Mouse (Mus musculus) CH12.LX (cell line): Measurements from ENCODE around the gene Fam107b. TPM values are rescaled to one million over a fixed set of nuclear protein-coding genes. Genes with fewer than 3 reads are reported as not detected.

ENCODE experiments used
- DNase-seq: peaks from one replicate; pipeline ENCODE4 v3.0.0-alpha.2; 2013; ENCODE audit errors: extremely low read depth
- H3K27ac ChIP-seq: 2 replicates; pipeline ENCODE4 v1.5.1; 2012; ENCODE audit warnings: low read depth, mild to moderate bottlenecking, control low read depth, moderate library complexity; ENCODE audit not compliant: insufficient read depth
- H3K27me3 ChIP-seq: replicated peaks from 2 replicates; pipeline ENCODE3; 2012; ENCODE audit warnings: inconsistent platforms
- H3K36me3 ChIP-seq, 2 experiments: replicated peaks in 1 of 2; 2 replicates each; pipeline versions ENCODE3 to v1.6.1; 2012; ENCODE audit warnings: inconsistent platforms in 1 of 2, low read length in 1 of 2, mild to moderate bottlenecking in 1 of 2, mixed read lengths in 1 of 2, moderate library complexity in 1 of 2; ENCODE audit not compliant: control insufficient read depth in 1 of 2, insufficient read depth in 1 of 2
- H3K4me1 ChIP-seq, 2 experiments: 2 replicates each; pipeline ENCODE4 v1.6.1; 2012; ENCODE audit warnings: inconsistent platforms in 1 of 2, moderate library complexity in 1 of 2; ENCODE audit not compliant: insufficient read depth in 2 of 2, control insufficient read depth in 1 of 2
- H3K4me2 ChIP-seq: 2 replicates; pipeline ENCODE4 v1.6.1; 2012; ENCODE audit warnings: low read depth, mild to moderate bottlenecking, control low read depth; ENCODE audit not compliant: poor library complexity, insufficient read depth, severe bottlenecking
- H3K4me3 ChIP-seq, 3 experiments: fragments of 150-350 bp in 1 of 3; sonication (generic) in 1 of 3; replicated peaks in 1 of 3; 2 replicates each; pipeline versions ENCODE3 to v1.5.1; 2011 to 2012; ENCODE audit warnings: low read depth in 2 of 3, low read length in 2 of 3, mild to moderate bottlenecking in 2 of 3, moderate library complexity in 2 of 3, control low read depth in 1 of 3, improper control_type of control experiment in 1 of 3, inconsistent platforms in 1 of 3, mixed read lengths in 1 of 3; ENCODE audit not compliant: poor library complexity in 1 of 3
- H3K79me2 ChIP-seq: replicated peaks from 2 replicates; pipeline ENCODE4 v1.6.1; 2012; ENCODE audit warnings: mild to moderate bottlenecking, moderate library complexity; ENCODE audit not compliant: control insufficient read depth, poor library complexity, insufficient read depth, severe bottlenecking; ENCODE audit errors: extremely low read depth
- H3K9ac ChIP-seq: 2 replicates; pipeline ENCODE4 v1.6.1; 2012; ENCODE audit warnings: low read depth, mild to moderate bottlenecking, control low read depth, moderate library complexity; ENCODE audit not compliant: insufficient read depth
- H3K9me3 ChIP-seq: replicated peaks from 2 replicates; pipeline ENCODE3; 2012; ENCODE audit warnings: low read length, inconsistent platforms, mixed read lengths
- CHD1 ChIP-seq: IDR thresholded peaks from 2 replicates; pipeline ENCODE4 v1.6.1; 2012; ENCODE audit warnings: low read depth, low read length, improper control_type of control experiment, inconsistent platforms
- E2F4 ChIP-seq: IDR thresholded peaks from 2 replicates; pipeline ENCODE4 v1.6.1; 2011; ENCODE audit warnings: low read depth, low read length, improper control_type of control experiment; ENCODE audit not compliant: insufficient replicate concordance
- ELF1 ChIP-seq: IDR thresholded peaks from 2 replicates; pipeline ENCODE4 v1.6.1; 2014; ENCODE audit warnings: low read depth, mild to moderate bottlenecking, inconsistent platforms, low read length, improper control_type of control experiment
- EP300 ChIP-seq: IDR thresholded peaks from 2 replicates; pipeline ENCODE4 v1.6.1; 2011; ENCODE audit warnings: low read length, improper control_type of control experiment
- ETS1 ChIP-seq: conservative IDR thresholded peaks from 2 replicates; pipeline ENCODE4 v1.6.1; 2012; ENCODE audit warnings: low read depth, mild to moderate bottlenecking, inconsistent platforms, low read length, improper control_type of control experiment, moderate library complexity
- JUN ChIP-seq: IDR thresholded peaks from 2 replicates; pipeline ENCODE4 v1.6.1; 2011; ENCODE audit warnings: low read depth, mild to moderate bottlenecking, low read length, improper control_type of control experiment, moderate library complexity; ENCODE audit not compliant: insufficient read depth
- MAX ChIP-seq: IDR thresholded peaks from 2 replicates; pipeline ENCODE4 v1.6.1; 2011; ENCODE audit warnings: low read length, improper control_type of control experiment
- MAZ ChIP-seq: IDR thresholded peaks from 2 replicates; pipeline ENCODE4 v1.6.1; 2012; ENCODE audit warnings: low read depth, mild to moderate bottlenecking, inconsistent platforms, low read length, improper control_type of control experiment, moderate library complexity
- MYC ChIP-seq: IDR thresholded peaks from 2 replicates; pipeline ENCODE4 v1.6.1; 2011; ENCODE audit warnings: low read depth, mild to moderate bottlenecking, improper control_type of control experiment, low read length
- NELFE ChIP-seq: IDR thresholded peaks from 2 replicates; pipeline ENCODE4 v1.6.1; 2011; ENCODE audit warnings: low read depth, low read length, improper control_type of control experiment
- NRF1 ChIP-seq: IDR thresholded peaks from 2 replicates; pipeline ENCODE4 v1.6.1; 2014; ENCODE audit warnings: low read depth, mild to moderate bottlenecking, inconsistent platforms, low read length, improper control_type of control experiment, moderate library complexity
- PAX5 ChIP-seq: IDR thresholded peaks from 2 replicates; pipeline ENCODE4 v1.6.1; 2012; ENCODE audit warnings: low read length, inconsistent platforms, mixed read lengths
- POLR2A ChIP-seq: IDR thresholded peaks from 2 replicates; pipeline ENCODE4 v1.6.1; 2011; ENCODE audit warnings: low read depth, mild to moderate bottlenecking, improper control_type of control experiment, low read length
- RAD21 ChIP-seq: IDR thresholded peaks from 2 replicates; pipeline ENCODE4 v1.6.1; 2011; ENCODE audit warnings: low read depth, mild to moderate bottlenecking, low read length, improper control_type of control experiment, moderate library complexity
- RCOR1 ChIP-seq: conservative IDR thresholded peaks from 2 replicates; pipeline ENCODE4 v1.6.1; 2012; ENCODE audit warnings: low read depth, mild to moderate bottlenecking, inconsistent platforms, low read length, improper control_type of control experiment
- SMC3 ChIP-seq: IDR thresholded peaks from 2 replicates; pipeline ENCODE4 v1.6.1; 2011; ENCODE audit warnings: low read depth, low read length, improper control_type of control experiment
- TBP ChIP-seq: conservative IDR thresholded peaks from 2 replicates; pipeline ENCODE4 v1.6.1; 2011; ENCODE audit warnings: low read depth, low read length, improper control_type of control experiment
- TCF12 ChIP-seq: IDR thresholded peaks from 2 replicates; pipeline ENCODE4 v1.6.1; 2014; ENCODE audit warnings: low read depth, mild to moderate bottlenecking, inconsistent platforms, low read length, improper control_type of control experiment
- UBTF ChIP-seq: IDR thresholded peaks from 2 replicates; pipeline ENCODE4 v1.6.1; 2012; ENCODE audit warnings: low read depth, mild to moderate bottlenecking, inconsistent platforms, low read length, improper control_type of control experiment, moderate library complexity
- USF1 ChIP-seq: IDR thresholded peaks from 2 replicates; pipeline ENCODE4 v1.6.1; 2014; ENCODE audit warnings: low read depth, mild to moderate bottlenecking, inconsistent platforms, low read length, improper control_type of control experiment
- ZKSCAN1 ChIP-seq: IDR thresholded peaks from 2 replicates; pipeline ENCODE4 v1.6.1; 2012; ENCODE audit warnings: low read depth, inconsistent platforms, low read length, improper control_type of control experiment, borderline replicate concordance
- ZNF384 ChIP-seq: IDR thresholded peaks from 2 replicates; pipeline ENCODE4 v1.6.1; 2012; ENCODE audit warnings: low read depth, low read length, improper control_type of control experiment, inconsistent platforms
- dilution Hi-C: fragments of 300-500 bp; cut with MboI; formaldehyde crosslinking; loops from 2 replicates; pipeline ENCODE4 v1.14.3; 2020; ENCODE audit warnings: low sequenced_read_pairs; ENCODE audit not compliant: extremely low pct_unique_long_range_greater_than_20kb, extremely low pct_ligation_motif_present
- in situ Hi-C: fragments of 300-500 bp; cut with MboI; formaldehyde crosslinking; loops from 3 replicates; pipeline ENCODE4 v1.14.3; 2019; ENCODE audit warnings: low sequenced_read_pairs, low pct_ligation_motif_present, low pct_unique_long_range_greater_than_20kb, mixed read lengths
- polyA plus RNA-seq: library from polyadenylated mRNA; unstranded; fragments of >175 nt; gene quantifications from 2 replicates; pipeline ENCODE4 v1.2.1, GENCODE M21; 2012; ENCODE audit warnings: low read depth; ENCODE audit not compliant: insufficient read length
- total RNA-seq, 2 experiments: library from RNA; depleted of rRNA; stranded (reverse); fragments of 300-350 nt in 1 of 2; fragments of >200 nt in 1 of 2; gene quantifications; 2 replicates each; pipeline ENCODE4 v1.2.3; 2012 to 2014

Gene Fam107b
- total and polyA plus RNA-seq, 3 experiments = 42.6 to 113 (median 71.7) TPM

DNA sequence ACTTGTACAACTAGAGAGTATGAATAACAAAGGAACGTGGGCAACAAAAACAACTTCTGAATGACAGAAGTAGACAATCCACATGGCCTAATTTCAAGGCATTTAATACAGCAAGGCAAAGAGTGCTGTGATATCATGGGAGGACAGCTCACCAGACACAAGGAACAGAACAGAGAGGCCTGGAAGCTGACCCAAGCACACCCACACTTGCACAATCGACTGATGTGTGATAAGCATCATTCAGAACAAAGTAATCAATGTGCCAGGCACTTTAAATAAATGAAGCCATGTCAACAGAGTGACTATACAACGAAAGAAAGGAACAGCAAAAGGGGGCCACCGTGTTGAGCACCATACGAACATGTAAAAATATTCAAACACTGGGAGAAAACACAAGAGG is 125.6 kb downstream of the Fam107b start:
- dilution Hi-C loops = no loop called here
- no peaks in the 10 kb centered on the region for H3K27me3 ChIP-seq
- no peaks in the 10 kb centered on the region for H3K79me2 ChIP-seq
- DNase-seq = no peak
- H3K4me1 ChIP-seq = peaks cover 0 to 10% of the 10 kb centered on the region in 2 experiments; a peak in 2 of 4 replicates
- no peak overlapping the region for H3K27ac ChIP-seq
- no peaks in the 10 kb centered on the region for H3K36me3 ChIP-seq
- in situ Hi-C loops = no loop called here
- H3K4me3 ChIP-seq = no peak overlapping the region
- no peak overlapping the region for H3K9ac ChIP-seq
- H3K9me3 ChIP-seq = no peaks in the 10 kb centered on the region
- H3K4me2 ChIP-seq = no peak overlapping the region
- TF ChIP-seq POLR2A = no peak
- TF ChIP-seq TCF12 = no peak
- TF ChIP-seq UBTF = no peak
- TF ChIP-seq ZKSCAN1 = no peak
- TF ChIP-seq SMC3 = no peak
- no peak for TF ChIP-seq MAX
- no peak for TF ChIP-seq ELF1
- TF ChIP-seq CHD1 = no peak
- no peak for TF ChIP-seq MAZ
- no peak for TF ChIP-seq NRF1
- TF ChIP-seq USF1 = no peak
- no peak for TF ChIP-seq ETS1
- TF ChIP-seq NELFE = no peak
- TF ChIP-seq ZNF384 = no peak
- no peak for TF ChIP-seq JUN
- no peak for TF ChIP-seq MYC
- no peak for TF ChIP-seq RCOR1
- TF ChIP-seq E2F4 = no peak
- no peak for TF ChIP-seq RAD21
- TF ChIP-seq EP300 = no peak

DNA sequence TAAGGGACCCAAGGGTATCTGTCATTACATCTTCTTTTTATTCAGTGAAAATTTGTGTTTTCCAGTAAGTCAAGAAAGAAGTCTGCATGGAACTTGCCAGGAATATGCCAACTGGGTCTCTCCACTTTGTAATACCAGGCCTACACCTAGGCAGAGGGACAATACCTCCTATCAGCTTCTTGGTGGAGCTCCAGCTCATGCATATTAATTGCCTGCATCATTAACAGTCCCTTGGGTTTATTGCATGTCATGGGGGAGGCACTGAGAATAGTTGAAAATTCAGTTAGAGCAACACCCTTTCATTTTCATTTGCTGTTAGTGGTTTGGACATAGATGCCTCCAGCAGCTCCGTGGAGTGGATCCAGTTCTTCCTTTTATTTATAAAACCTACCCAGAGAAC is 130.1 kb downstream of the Fam107b start:
- H3K9ac ChIP-seq = no peak overlapping the region
- no peaks in the 10 kb centered on the region for H3K27me3 ChIP-seq
- no peak overlapping the region for H3K27ac ChIP-seq
- no peaks in the 10 kb centered on the region for H3K79me2 ChIP-seq
- TF ChIP-seq PAX5 (no peak), TBP (no peak)
- in situ Hi-C loops (no loop called here), dilution Hi-C loops (no loop called here)
- no peak overlapping the region for H3K4me2 ChIP-seq
- no peak overlapping the region for H3K4me3 ChIP-seq
- no peak for DNase-seq
- H3K9me3 ChIP-seq = no peaks in the 10 kb centered on the region
- peaks cover 4 to 23% of the 10 kb centered on the region in 2 experiments; a peak in 2 of 4 replicates for H3K4me1 ChIP-seq
- no peaks in the 10 kb centered on the region for H3K36me3 ChIP-seq
